Mouse (Mus musculus) hindbrain, embryonic 12.5 days (tissue): ENCODE measurements around the gene Arhgap4. TPM values are rescaled to one million over a fixed set of nuclear protein-coding genes. Genes with fewer than 3 reads are reported as not detected.
A peak's percentile ranks its signal among the peaks of the same experiment; 100 is the strongest.

ENCODE experiments used
- ATAC-seq: fragments of 200-750 bp; cut with Nextera tagmentation; 2 replicates; pipeline ENCODE4 v1.8.0; 2017; ENCODE audit warnings: moderate TSS enrichment; ENCODE audit not compliant: low FRiP score
- H3K27ac ChIP-seq: fragments of 300-500 bp; sonication (generic); 2 replicates; pipeline ENCODE4 v1.5.1; 2016; ENCODE audit warnings: mild to moderate bottlenecking
- H3K27me3 ChIP-seq: fragments of 300-500 bp; sonication (generic); 2 replicates; pipeline ENCODE4 v1.6.1; 2016; ENCODE audit warnings: mild to moderate bottlenecking
- H3K36me3 ChIP-seq: fragments of 300-500 bp; sonication (generic); 2 replicates; pipeline ENCODE4 v1.6.1; 2016; ENCODE audit warnings: mild to moderate bottlenecking
- H3K4me1 ChIP-seq: fragments of 300-500 bp; sonication (generic); 2 replicates; pipeline ENCODE4 v1.6.1; 2016
- H3K4me2 ChIP-seq: fragments of 300-500 bp; sonication (generic); replicated peaks from 2 replicates; pipeline ENCODE4 v1.6.1; 2016; ENCODE audit warnings: mild to moderate bottlenecking
- H3K4me3 ChIP-seq: fragments of 300-500 bp; sonication (generic); 2 replicates; pipeline ENCODE4 v1.5.1; 2016; ENCODE audit warnings: mild to moderate bottlenecking
- H3K9ac ChIP-seq: fragments of 300-500 bp; sonication (generic); 2 replicates; pipeline ENCODE4 v1.6.1; 2016; ENCODE audit warnings: mild to moderate bottlenecking, moderate library complexity
- H3K9me3 ChIP-seq: fragments of 300-500 bp; sonication (generic); replicated peaks from 2 replicates; pipeline ENCODE4 v1.6.1; 2016; ENCODE audit warnings: mild to moderate bottlenecking
- WGBS: fragments of 180-500 bp; shearing (Covaris S2); methylation state at CpG from one replicate; pipeline ENCODE4 v1.1.7; 2016; 5-methylcytosine and 5-hydroxymethylcytosine counted together
- polyA plus RNA-seq: library from polyadenylated mRNA; unstranded; fragments of >200 nt; fragmentation: Nextera tagmentation; extraction: Ambion mirVana; gene quantifications from 2 replicates; pipeline ENCODE4 v1.2.1, GENCODE M21; 2016

Arhgap4 gene
- polyA plus RNA-seq = 2.7 and 3.4 TPM in 2 replicates

- 0 out of 2 replicates have a peak, but pooled peaks cover 13% of the 10 kb centered on the region for H3K36me3 ChIP-seq
- ATAC-seq = peak; percentile 98
- H3K4me3 ChIP-seq = peak within 1 kb of the TSS; percentile 51
- peaks cover 4% of the 10 kb centered on the region; the same call in 1 of the 2 replicates for H3K4me1 ChIP-seq
- H3K4me2 ChIP-seq = peak within 1 kb of the TSS; percentile 71
- peak within 1 kb of the TSS; percentile 68 for H3K27ac ChIP-seq
- H3K9me3 ChIP-seq = no peaks in the 10 kb centered on the region
- WGBS = 21% methylated on average over 39 of the region's 43 CpGs
- H3K9ac ChIP-seq = peak within 1 kb of the TSS; percentile 72
- no peaks in the 10 kb centered on the region for H3K27me3 ChIP-seq
Measured at GRCm38 (mm10) chrX:73921823-73922549, at the start of gene Arhgap4, which contains the start of gene Naa10. Arhgap4 (minus strand) TSS chrX:73921870. Naa10 (minus strand) TSS chrX:73921944.

DNA sequence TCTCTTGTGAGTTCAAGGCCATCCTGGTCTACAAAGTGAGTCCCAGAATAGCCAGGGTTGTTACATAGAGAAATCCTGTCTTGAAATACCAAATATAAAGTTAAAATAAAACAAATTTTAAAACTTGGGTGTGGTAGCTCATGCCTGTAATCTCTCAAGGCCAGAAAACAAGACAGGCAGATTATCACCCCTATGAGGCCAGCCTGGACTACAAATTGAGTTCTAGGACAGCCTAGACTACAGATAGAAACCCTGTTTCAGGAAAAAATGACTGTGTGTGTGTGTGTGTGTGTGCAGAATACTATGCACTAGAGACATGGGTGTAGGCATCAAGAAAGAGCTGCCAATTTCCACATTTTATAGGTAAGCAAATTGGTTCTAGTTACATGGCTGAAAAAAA, 49.1 kb upstream of the Arhgap4 start:
- H3K9ac ChIP-seq = no peak overlapping the region
- no peak overlapping the region for H3K4me2 ChIP-seq
- no peak overlapping the region for H3K4me3 ChIP-seq
- H3K36me3 ChIP-seq = no peaks in the 10 kb centered on the region
- H3K27me3 ChIP-seq = no peaks in the 10 kb centered on the region
- H3K4me1 ChIP-seq = no peaks in the 10 kb centered on the region
- no peak for ATAC-seq
- no peak overlapping the region for H3K27ac ChIP-seq
- H3K9me3 ChIP-seq = no peaks in the 10 kb centered on the region

DNA sequence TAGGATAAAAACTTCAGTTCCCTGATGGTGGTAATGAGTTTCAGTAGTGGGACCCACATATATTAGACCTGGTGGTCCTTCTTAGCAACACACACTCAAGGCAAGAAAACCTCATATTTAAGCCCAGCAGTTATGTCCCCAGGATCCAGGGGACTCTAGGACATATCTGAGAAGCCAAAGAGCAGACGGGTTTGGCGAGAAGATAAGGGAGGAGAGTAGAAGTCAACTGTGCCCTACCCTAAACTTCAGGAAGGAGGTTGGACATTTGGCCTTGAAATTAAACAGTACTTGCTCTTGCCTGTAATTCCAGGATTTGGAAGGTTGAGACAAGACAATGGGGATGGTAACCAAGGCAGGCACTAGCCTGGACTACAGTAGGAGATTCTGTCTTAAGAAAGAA, 48.1 kb upstream of the Arhgap4 start:
- Histone ChIP-seq H3K36me3 (no peaks in the 10 kb centered on the region), H3K9ac (no peak overlapping the region), H3K4me2 (no peak overlapping the region), H3K4me1 (no peaks in the 10 kb centered on the region), H3K9me3 (no peaks in the 10 kb centered on the region), H3K27me3 (no peaks in the 10 kb centered on the region), H3K27ac (no peak overlapping the region), H3K4me3 (no peak overlapping the region)
- WGBS = 100% methylated on average over 2 of the region's 2 CpGs
- no peak for ATAC-seq

GRCm38 (mm10) chrX:73969167-73969566, 47.5 kb upstream of the Arhgap4 start:
- Histone ChIP-seq H3K9me3 (no peaks in the 10 kb centered on the region), H3K4me3 (no peak overlapping the region), H3K27me3 (no peaks in the 10 kb centered on the region), H3K4me1 (peaks cover 5% of the 10 kb centered on the region), H3K27ac (no peak overlapping the region), H3K36me3 (no peaks in the 10 kb centered on the region), H3K4me2 (no peak overlapping the region), H3K9ac (no peak overlapping the region)
- no peak for ATAC-seq
- 70% methylated on average over 1 of the region's 1 CpGs for WGBS

DNA sequence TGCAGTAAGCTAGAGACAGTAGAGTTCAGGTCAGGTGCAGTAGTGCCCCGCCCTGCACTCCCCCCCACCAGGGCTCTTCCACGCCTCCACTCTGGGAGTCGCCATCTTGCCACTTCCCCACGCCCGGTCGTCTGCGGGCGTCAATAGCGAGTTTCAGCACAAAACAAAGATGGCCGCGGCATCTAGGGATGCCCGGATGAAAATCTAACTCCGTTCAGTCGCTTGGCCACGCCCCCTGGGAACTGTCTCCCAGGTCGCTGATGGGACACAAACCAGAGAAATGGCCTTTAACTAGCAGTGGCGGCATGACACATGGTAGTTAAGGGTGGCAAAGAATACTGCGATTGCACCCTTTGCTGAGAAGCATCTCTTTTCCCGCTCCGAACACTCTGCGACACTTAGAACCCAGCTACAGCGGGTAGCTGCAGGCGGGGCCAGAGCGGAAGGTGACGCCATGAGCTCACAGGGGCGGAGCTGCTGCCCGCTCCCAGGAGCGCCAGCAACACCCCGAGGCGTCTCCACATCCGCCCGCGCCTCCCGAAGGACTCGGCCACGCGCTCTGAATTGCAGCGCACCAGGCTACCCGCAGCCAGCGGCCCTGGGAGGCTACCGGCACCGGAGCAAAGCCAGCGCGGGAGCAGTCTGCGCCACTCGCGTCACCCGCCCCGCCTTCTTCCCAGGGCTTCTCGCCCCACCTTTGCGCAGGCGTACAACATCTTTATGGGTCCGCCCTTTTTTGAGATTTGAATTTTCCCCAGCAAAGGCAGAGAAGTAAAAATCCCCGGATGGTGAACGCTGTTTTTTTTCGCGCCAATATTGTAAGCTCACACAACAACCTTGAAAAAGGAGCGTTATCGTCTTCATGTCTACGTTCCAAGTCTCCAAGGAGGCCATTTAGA, 45.8 kb upstream of the Arhgap4 start:
- Histone ChIP-seq H3K4me1 (peaks cover 20% of the 10 kb centered on the region), H3K4me3 (peak overlapping the region; percentile 64), H3K4me2 (peak overlapping the region; percentile 48), H3K36me3 (no peaks in the 10 kb centered on the region), H3K9me3 (no peaks in the 10 kb centered on the region), H3K27ac (peak overlapping the region; percentile 99), H3K9ac (peak overlapping the region; percentile 79), H3K27me3 (no peaks in the 10 kb centered on the region)
- WGBS = 17% methylated on average over 54 of the region's 60 CpGs
- ATAC-seq = peak; percentile 89

DNA sequence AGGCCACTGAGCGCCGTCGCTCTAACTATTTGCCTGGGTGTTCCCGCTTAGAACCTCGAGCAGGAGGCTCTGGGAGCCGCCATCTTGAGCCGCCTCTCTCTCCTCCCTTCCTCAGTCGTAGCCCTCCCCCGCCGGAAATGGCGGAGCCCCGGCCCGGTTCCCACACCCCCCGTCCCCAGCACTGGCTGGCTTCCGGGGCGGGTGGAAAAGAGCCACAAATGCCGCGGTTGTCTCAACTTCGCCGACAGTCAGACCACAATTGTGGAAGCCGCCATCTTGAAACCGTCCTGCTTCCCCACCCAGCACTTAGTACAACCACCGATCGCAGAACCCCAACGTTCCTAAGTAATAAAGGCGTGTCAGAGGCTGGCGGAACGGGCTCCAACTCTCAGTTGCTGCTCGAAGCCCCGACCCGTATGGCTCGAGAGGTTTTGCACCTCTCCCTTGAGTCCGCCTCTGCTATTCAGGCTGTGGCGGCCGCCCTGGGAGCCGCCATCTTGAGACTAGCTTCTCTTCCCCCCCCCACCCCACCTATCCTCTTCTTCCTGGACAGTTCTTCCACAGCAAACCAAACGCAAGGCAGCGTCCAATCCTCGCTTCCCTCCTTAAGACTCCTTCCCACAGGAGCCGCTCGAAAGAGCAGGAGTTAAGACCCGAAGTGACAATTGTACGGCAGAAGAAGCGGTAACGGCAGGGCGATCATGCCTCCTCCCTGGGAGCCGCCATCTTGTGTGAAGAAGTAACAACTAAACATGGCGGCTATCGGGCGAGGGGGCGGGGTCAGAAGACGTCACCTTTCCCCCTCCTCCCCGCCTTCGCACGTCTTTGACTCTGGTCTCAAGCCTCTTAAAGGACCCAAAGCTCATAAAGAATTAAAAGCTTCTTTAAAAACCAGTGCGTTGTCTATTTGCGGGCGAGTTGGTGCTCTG, 44.8 kb upstream of the Arhgap4 start, which contains the start of gene Hcfc1:
Gene Hcfc1 (minus strand): TSS at position 110 of the 929 bp plus-strand sequence.
- Histone ChIP-seq H3K4me3 (peak within 1 kb of the TSS; percentile 64), H3K27me3 (no peaks in the 10 kb centered on the region), H3K27ac (peak within 1 kb of the TSS; percentile 99), H3K9ac (peak within 1 kb of the TSS; percentile 79), H3K4me1 (peaks cover 24% of the 10 kb centered on the region), H3K9me3 (no peaks in the 10 kb centered on the region), H3K4me2 (peak within 1 kb of the TSS; percentile 73), H3K36me3 (no peaks in the 10 kb centered on the region)
- ATAC-seq = peak; percentile 82
- WGBS = 19% methylated on average over 56 of the region's 58 CpGs

- Histone ChIP-seq H3K36me3 (0 out of 2 replicates have a peak, but pooled peaks cover 3% of the 10 kb centered on the region), H3K27ac (peak overlapping the region; percentile 99; the same call in 1 of the 2 replicates)
Measured at GRCm38 (mm10) chrX:73965307-73965706, 43.6 kb upstream of the Arhgap4 start.

DNA sequence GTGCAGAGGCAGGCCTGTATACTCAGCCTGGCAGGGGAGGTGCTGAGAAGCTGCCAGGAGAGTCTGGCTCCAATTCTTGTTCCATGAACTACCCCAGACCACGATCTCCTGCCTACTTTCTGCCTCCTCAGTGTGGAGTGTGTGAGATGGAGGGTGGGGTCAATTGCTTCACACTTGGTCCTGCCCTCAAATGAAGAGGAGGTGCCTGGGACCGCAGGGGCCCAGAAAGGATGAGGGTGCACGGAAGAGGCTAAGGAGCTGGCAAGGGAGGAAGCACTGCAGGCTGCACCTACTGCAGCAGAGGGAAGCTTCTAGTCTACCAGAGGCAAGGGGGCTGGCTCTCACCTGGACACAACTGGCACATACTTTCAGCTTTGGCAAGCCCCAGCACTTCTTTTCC, 42.7 kb upstream of the Arhgap4 start:
- H3K4me1 ChIP-seq = peaks cover 24% of the 10 kb centered on the region
- no peaks in the 10 kb centered on the region for H3K9me3 ChIP-seq
- H3K27ac ChIP-seq = no peak overlapping the region
- peak overlapping the region; percentile 79 for H3K9ac ChIP-seq
- no peaks in the 10 kb centered on the region for H3K27me3 ChIP-seq
- H3K36me3 ChIP-seq = 0 out of 2 replicates have a peak, but pooled peaks cover 3% of the 10 kb centered on the region
- 58% methylated on average over 3 of the region's 3 CpGs for WGBS
- peak overlapping the region; percentile 73 for H3K4me2 ChIP-seq
- ATAC-seq = no peak
- H3K4me3 ChIP-seq = peak overlapping the region; percentile 64

More at GRCm38 (mm10) chrX:73965307-73965706, 43.6 kb upstream of the Arhgap4 start:
- no peaks in the 10 kb centered on the region for H3K27me3 ChIP-seq
- peak overlapping the region; percentile 64 for H3K4me3 ChIP-seq
- peak overlapping the region; percentile 73 for H3K4me2 ChIP-seq
- no peak for ATAC-seq
- no peaks in the 10 kb centered on the region for H3K9me3 ChIP-seq
- peaks cover 24% of the 10 kb centered on the region for H3K4me1 ChIP-seq
- 15% methylated on average over 20 of the region's 20 CpGs for WGBS
- H3K9ac ChIP-seq = peak overlapping the region; percentile 79

GRCm38 (mm10) chrX:73954988-73955387, 33.3 kb upstream of the Arhgap4 start:
- Histone ChIP-seq H3K27me3 (no peaks in the 10 kb centered on the region), H3K4me1 (no peaks in the 10 kb centered on the region), H3K36me3 (peaks cover 81% of the 10 kb centered on the region), H3K4me2 (no peak overlapping the region), H3K9ac (no peak overlapping the region), H3K4me3 (no peak overlapping the region), H3K9me3 (no peaks in the 10 kb centered on the region), H3K27ac (no peak overlapping the region)
- ATAC-seq = no peak
- WGBS = 92% methylated on average over 6 of the region's 6 CpGs

GRCm38 (mm10) chrX:73952603-73953002, 30.9 kb upstream of the Arhgap4 start:
- no peak overlapping the region for H3K4me2 ChIP-seq
- no peaks in the 10 kb centered on the region for H3K4me1 ChIP-seq
- no peak overlapping the region for H3K27ac ChIP-seq
- H3K36me3 ChIP-seq = peaks cover 88% of the 10 kb centered on the region
- no peaks in the 10 kb centered on the region for H3K9me3 ChIP-seq
- no peak overlapping the region for H3K4me3 ChIP-seq
- no peak for ATAC-seq
- no peaks in the 10 kb centered on the region for H3K27me3 ChIP-seq
- no peak overlapping the region for H3K9ac ChIP-seq
- WGBS = 86% methylated on average over 5 of the region's 5 CpGs

GRCm38 (mm10) chrX:73949341-73949740, 27.7 kb upstream of the Arhgap4 start:
- WGBS = 92% methylated on average over 10 of the region's 10 CpGs
- ATAC-seq = no peak
- H3K27ac ChIP-seq = no peak overlapping the region
- no peak overlapping the region for H3K4me3 ChIP-seq
- H3K36me3 ChIP-seq = peaks cover 91% of the 10 kb centered on the region
- no peak overlapping the region for H3K4me2 ChIP-seq
- no peak overlapping the region for H3K9ac ChIP-seq
- no peaks in the 10 kb centered on the region for H3K27me3 ChIP-seq
- H3K4me1 ChIP-seq = no peaks in the 10 kb centered on the region
- no peaks in the 10 kb centered on the region for H3K9me3 ChIP-seq
